Mouse (Mus musculus) left cerebral cortex, adult 18-20 months (tissue): Measurements from ENCODE around the gene Exo1. TPM values are rescaled to one million over a fixed set of nuclear protein-coding genes. Genes with fewer than 3 reads are reported as not detected.

ENCODE experiments used
- DNase-seq, 2 experiments: peaks; one replicate each; pipeline ENCODE4 v3.0.0; 2021 to 2022; ENCODE audit warnings: low spot score in 2 of 2, mixed read lengths in 1 of 2
- total RNA-seq, 2 experiments: library from RNA; stranded (reverse); gene quantifications; 2 replicates each; pipeline ENCODE4 v1.2.3; 2021

Exo1 gene
- total RNA-seq, 2 experiments from 2014 or later: 0.42 to 1.0 TPM

DNA sequence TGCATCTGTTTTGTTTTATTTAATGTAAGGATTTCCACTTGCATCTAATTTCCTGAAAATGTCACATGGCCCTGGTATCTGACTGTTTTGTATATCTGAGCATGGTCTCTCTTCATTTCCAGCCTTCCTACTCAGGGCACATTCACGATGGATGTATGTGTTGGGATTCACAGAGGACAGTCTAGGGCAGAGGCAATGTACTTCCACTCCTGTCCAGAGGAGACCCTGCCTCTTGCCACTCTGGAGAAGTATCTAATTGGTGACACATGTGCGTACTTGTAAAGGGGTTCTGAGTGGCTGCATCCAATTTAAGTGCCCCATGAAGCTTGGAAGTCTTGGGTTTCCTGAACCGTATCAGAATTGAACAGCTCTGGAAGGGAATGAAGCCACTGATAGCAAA is 70.0 kb downstream of the Exo1 start:
- DNase-seq: no peak

GRCm38 (mm10) chr1:175950851-175951250 is 70.5 kb downstream of the Exo1 start:
- no peak for DNase-seq

DNA sequence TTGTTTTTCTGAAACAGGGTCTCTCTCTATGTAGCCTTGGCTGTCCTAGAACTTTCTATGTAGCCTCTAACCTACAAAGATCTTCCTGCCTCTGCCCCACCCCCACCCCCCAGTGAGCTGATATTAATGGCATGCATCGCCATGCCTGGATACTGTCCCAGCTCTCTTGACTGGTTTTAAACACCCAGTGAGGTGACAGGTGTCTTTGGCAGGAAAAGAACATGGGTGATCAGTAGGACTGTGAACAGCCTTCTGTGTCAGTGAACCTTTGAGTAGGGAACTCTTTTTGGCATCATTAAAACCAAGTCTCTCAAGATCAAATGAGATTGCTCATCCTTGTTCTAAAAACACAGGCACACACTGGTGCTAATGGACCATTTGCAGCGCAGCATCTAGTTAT is 81.4 kb downstream of the Exo1 start:
- DNase-seq: no peak

Other genes starting within 250 kb of the Exo1 start
- 1 to 10 TPM; 5.3 to 5.6 TPM for gene Opn3, start 187.8 kb upstream of the Exo1 start, total RNA-seq
- 10 to 100 TPM; 10.8 to 11.4 TPM for gene Chml, start 187.7 kb upstream of the Exo1 start, total RNA-seq
- gene Wdr64, start 182.0 kb upstream of the Exo1 start, total RNA-seq: not detected
- not detected for gene Gm38100, start 39.7 kb downstream of the Exo1 start, total RNA-seq
- gene Rbm8a2, start 98.5 kb downstream of the Exo1 start, total RNA-seq: not detected